ENCODE assay signal across 8 mouse cellular contexts in the genomic region with DNA sequence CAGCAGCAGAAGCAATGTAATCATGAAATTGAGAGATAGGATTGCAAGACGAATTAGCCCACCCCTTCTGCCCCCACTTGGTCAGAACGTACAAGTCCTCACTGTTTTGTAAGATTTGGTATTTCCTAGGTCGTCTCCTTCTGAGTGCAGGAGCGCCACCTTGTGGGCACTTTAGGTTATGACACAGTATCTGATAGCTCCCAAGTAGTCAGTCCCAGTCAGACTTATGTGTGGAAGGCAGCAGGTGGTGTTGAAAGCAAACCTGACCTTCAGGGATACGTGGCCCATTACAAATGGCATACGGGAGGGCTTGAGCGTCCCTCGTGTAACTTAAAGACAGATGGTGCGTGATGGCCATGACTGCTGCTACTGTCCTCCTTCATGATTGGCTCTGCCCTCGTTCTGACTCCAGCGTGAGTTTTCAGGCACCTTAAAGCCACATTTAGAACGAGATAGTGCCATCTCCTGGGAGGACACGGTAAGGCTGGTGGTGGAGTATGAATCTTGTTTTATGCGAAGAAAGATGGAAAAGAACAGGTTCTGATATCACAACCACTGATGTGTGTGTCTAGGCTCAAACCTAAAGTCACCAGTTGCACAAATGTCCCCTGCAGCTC. TPM values are rescaled to one million over a fixed set of nuclear protein-coding genes. Genes with fewer than 3 reads are reported as not detected.
DNase-seq lines count a peak whose midpoint lies in the region; ATAC-seq and TF ChIP-seq lines count a peak whose summit lies in the region.

No protein-coding gene starts in this region.

- no peak for TF ChIP-seq POLR2A in MEL (IDR thresholded peaks at IDR 0.05; ENCODE audit: control insufficient read depth in 1 of 2, insufficient read depth in 1 of 2, low read depth in 1 of 2, low read length in 2 of 2, poor library complexity in 1 of 2)
- no peak for TF ChIP-seq POLR2A in cerebellum, adult 2 months (IDR thresholded peaks at IDR 0.05; ENCODE audit: borderline replicate concordance, insufficient read depth, low read length)
- no peak for TF ChIP-seq POLR2A in lung, adult 2 months (IDR thresholded peaks at IDR 0.05; ENCODE audit: borderline replicate concordance, extremely low read depth, low read depth, low read length)

- 1% methylated on average over 14 of the region's 14 CpGs for WGBS in cerebellum, adult 2 months
- 2% methylated on average over 14 of the region's 14 CpGs for WGBS in lung, adult 2 months

- H3K9ac ChIP-seq in MEL (ENCODE audit: control insufficient read depth, low read depth, low read length, poor library complexity, severe bottlenecking), result no peak overlapping the region

- no peaks in the 10 kb centered on the region for H3K27me3 ChIP-seq in MEL (ENCODE audit: control insufficient read depth in 1 of 2, insufficient read depth in 2 of 2, low read length in 2 of 2)
- no peaks in the 10 kb centered on the region for H3K27me3 ChIP-seq in cerebellum, adult 2 months (ENCODE audit: control insufficient read depth, insufficient read depth, low read length)

- H3K27ac ChIP-seq in MEL (ENCODE audit: control insufficient read depth, low read depth, low read length), result no peak overlapping the region
- H3K27ac ChIP-seq in cerebellum, adult 2 months (ENCODE audit: insufficient read depth, low read length), result no peak overlapping the region
- no peak overlapping the region for H3K27ac ChIP-seq in layer of hippocampus, adult 2 months

- H3K4me3 ChIP-seq in MEL (ENCODE audit: control insufficient read depth in 1 of 2, insufficient read depth in 1 of 2, low read depth in 2 of 2, low read length in 2 of 2), result 0 out of 4 replicates have a peak overlapping the region, but pooled peaks of 1 of the 2 experiments have one; percentile 5
- H3K4me3 ChIP-seq in cerebellum, adult 2 months (replicated peaks; ENCODE audit: insufficient read depth, low read depth, low read length), result peak overlapping the region; percentile 4
- no peak overlapping the region; the same call in 1 of the 2 replicates for H3K4me3 ChIP-seq in layer of hippocampus, adult 2 months
- H3K4me3 ChIP-seq in lung, adult 2 months (replicated peaks; ENCODE audit: extremely low read depth, low read depth, low read length), result peak overlapping the region; percentile 42

- H3K36me3 ChIP-seq in MEL (ENCODE audit: control insufficient read depth in 1 of 2, insufficient read depth in 2 of 2, low read length in 2 of 2), result no peaks in the 10 kb centered on the region

- TF ChIP-seq RAD21 in MEL (IDR thresholded peaks at IDR 0.05; ENCODE audit: low read depth, low read length), result peak; percentile 88

- TF ChIP-seq CTCF in MEL (IDR thresholded peaks at IDR 0.05 in 2 of 3, conservative IDR thresholded peaks at IDR 0.05 in 1 of 3; ENCODE audit: control insufficient read depth in 1 of 3, insufficient read depth in 1 of 3, low read depth in 2 of 3, low read length in 3 of 3, poor library complexity in 1 of 3, severe bottlenecking in 1 of 3), result peak; percentile 74 to 85 (median 80)
- peak; percentile 82 for TF ChIP-seq CTCF in cerebellum, adult 2 months (IDR thresholded peaks at IDR 0.05; ENCODE audit: borderline replicate concordance, insufficient read depth, low read depth, low read length)
- peak; percentile 94 for TF ChIP-seq CTCF in layer of hippocampus, adult 2 months (conservative IDR thresholded peaks at IDR 0.05)
- TF ChIP-seq CTCF in lung, adult 2 months (IDR thresholded peaks at IDR 0.05; ENCODE audit: insufficient read depth, low read length), result peak; percentile 64

- no peaks in the 10 kb centered on the region for H3K79me2 ChIP-seq in MEL (ENCODE audit: control insufficient read depth, insufficient read depth, low read length, poor library complexity)

- no peaks in the 10 kb centered on the region for H3K9me3 ChIP-seq in MEL (replicated peaks; ENCODE audit: insufficient read depth, low read length)

- DNase-seq in MEL (ENCODE audit: low read depth, low spot score), result peak; percentile 93
- peak; percentile 71 to 82 for DNase-seq in cerebellum, adult 2 months
- DNase-seq in forelimb bud, embryonic 11.5 days (ENCODE audit: low read depth, low spot score), result peak; percentile 91
- DNase-seq in heart, postnatal 4 days, result peak; percentile 85
- DNase-seq in layer of hippocampus, adult 2 months (ENCODE audit: low spot score in 2 of 2), result peak; percentile 87
- DNase-seq in lung, adult 2 months, result peak; percentile 77
- DNase-seq in testis, postnatal 14 days (ENCODE audit: low spot score), result peak; percentile 64

- ATAC-seq in neutrophil, adult 5-6 weeks (ENCODE audit: extremely low read depth, insufficient number of reproducible peaks, low FRiP score, poor library complexity, severe bottlenecking), result peak; percentile 66

- H3K4me1 ChIP-seq in MEL (ENCODE audit: control insufficient read depth in 1 of 2, insufficient read depth in 2 of 2, low read length in 2 of 2), result no peaks in the 10 kb centered on the region
- no peaks in the 10 kb centered on the region for H3K4me1 ChIP-seq in cerebellum, adult 2 months (ENCODE audit: control insufficient read depth, insufficient read depth, low read length)
- peaks cover 5% of the 10 kb centered on the region for H3K4me1 ChIP-seq in lung, adult 2 months (ENCODE audit: control insufficient read depth, insufficient read depth, low read length)

- TF ChIP-seq EP300 in MEL (IDR thresholded peaks at IDR 0.05; ENCODE audit: low read depth in 1 of 2, low read length in 2 of 2), result no peak

TF ChIP-seq in MEL, 35 proteins besides CTCF, POLR2A, EP300 and RAD21:
- TF ChIP-seq NRF1 (IDR thresholded peaks at IDR 0.05; ENCODE audit: insufficient read depth, low read depth, low read length, poor library complexity, severe bottlenecking), result no peak
- no peak for TF ChIP-seq GATA1 (IDR thresholded peaks at IDR 0.05; ENCODE audit: low read depth, low read length)
- TF ChIP-seq CHD2 (IDR thresholded peaks at IDR 0.05; ENCODE audit: low read length), result no peak
- TF ChIP-seq MXI1 (IDR thresholded peaks at IDR 0.05; ENCODE audit: low read depth, low read length), result no peak
- 0 out of 2 replicates have a peak, but pooled peaks have one; percentile 15 for TF ChIP-seq HCFC1 (IDR thresholded peaks at IDR 0.05; ENCODE audit: low read depth, low read length)
- no peak for TF ChIP-seq GABPA (IDR thresholded peaks at IDR 0.05; ENCODE audit: low read depth, low read length)
- TF ChIP-seq ZMIZ1 (IDR thresholded peaks at IDR 0.05; ENCODE audit: low read depth, low read length), result no peak
- TF ChIP-seq TAL1 (IDR thresholded peaks at IDR 0.05; ENCODE audit: low read length), result no peak
- peak; percentile 88 for TF ChIP-seq ZC3H11A (IDR thresholded peaks at IDR 0.05; ENCODE audit: low read depth, low read length)
- TF ChIP-seq SIN3A (IDR thresholded peaks at IDR 0.05; ENCODE audit: low read length), result peak; percentile 71
- TF ChIP-seq CHD1 (IDR thresholded peaks at IDR 0.05; ENCODE audit: low read depth, low read length), result no peak
- no peak for TF ChIP-seq UBTF (IDR thresholded peaks at IDR 0.05; ENCODE audit: borderline replicate concordance, insufficient read depth, low read depth, low read length)
- peak; percentile 34; the same call in 1 of the 2 replicates for TF ChIP-seq MYC (IDR thresholded peaks at IDR 0.05; ENCODE audit: low read depth, low read length)
- TF ChIP-seq USF2 (IDR thresholded peaks at IDR 0.05; ENCODE audit: borderline replicate concordance in 1 of 2, insufficient read depth in 1 of 2, low read depth in 1 of 2, low read length in 2 of 2), result no peak
- TF ChIP-seq SMC3 (IDR thresholded peaks at IDR 0.05; ENCODE audit: low read depth, low read length), result peak; percentile 78
- TF ChIP-seq RCOR1 (IDR thresholded peaks at IDR 0.05; ENCODE audit: low read depth, low read length), result no peak
- no peak for TF ChIP-seq TCF12 (IDR thresholded peaks at IDR 0.05; ENCODE audit: low read depth, low read length)
- no peak for TF ChIP-seq ELF1 (IDR thresholded peaks at IDR 0.05; ENCODE audit: low read depth, low read length)
- TF ChIP-seq POLR2AphosphoS5 (IDR thresholded peaks at IDR 0.05; ENCODE audit: borderline replicate concordance, low read depth, low read length), result no peak
TF ChIP-seq in MEL: peak in this region for 5.

RNA-seq across cellular contexts. Expression of a gene that starts 58.5 kb away (rescaled TPM):
- 7.2 and 8.4 TPM in 2 replicates for total RNA-seq in MEL (2012; rRNA removed)
- polyA plus RNA-seq in MEL (2012; ENCODE audit: insufficient read depth in 1 of 2, insufficient read length in 2 of 2, low read depth in 1 of 2, low replicate concordance in 2 of 2, missing spikeins in 1 of 2), result 1 to 10 TPM in 1 of 2 experiments, not detected in 1; 7.8 TPM
- polyA plus RNA-seq in cerebellum, adult 2 months (2012; rRNA removed), result 26.8 and 27.1 TPM in 2 replicates
- total RNA-seq in heart, postnatal 4 days (2021), result 10 to 100 TPM; 18.8 to 20.3 TPM
- total RNA-seq in layer of hippocampus, adult 2 months (2021), result 10 to 100 TPM; 86.9 to 91.5 TPM
- polyA plus RNA-seq in lung, adult 2 months (2012; rRNA removed), result 5.2 and 8.7 TPM in 2 replicates
- total RNA-seq in neutrophil, adult 5-6 weeks (2017), result 124 and 139 TPM in 2 replicates
